14 mouse cellular contexts compared by ENCODE assay signal in the genomic region with DNA sequence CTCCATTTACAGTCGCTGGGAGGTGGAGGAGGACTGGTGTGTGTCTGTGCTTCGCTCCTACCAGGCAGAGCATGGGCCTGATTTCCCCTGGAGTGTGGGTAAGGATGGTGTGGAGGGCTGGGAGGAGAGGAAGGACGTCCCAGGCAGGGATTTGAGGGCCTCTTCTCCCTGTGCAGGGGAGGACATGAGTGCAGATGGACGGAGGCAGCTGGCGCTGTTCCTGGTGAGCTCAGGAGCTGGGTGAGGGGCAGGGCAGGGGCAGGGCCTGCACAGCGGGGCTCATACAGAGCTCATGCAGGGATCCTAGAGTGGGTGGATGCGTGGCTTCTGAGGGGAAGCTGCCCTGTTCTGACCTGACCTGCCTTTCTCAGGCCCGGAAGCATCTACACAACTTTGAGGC. TPM values are rescaled to one million over a fixed set of nuclear protein-coding genes. Genes with fewer than 3 reads are reported as not detected.
DNase-seq lines count a peak whose midpoint lies in the region; ATAC-seq and TF ChIP-seq lines count a peak whose summit lies in the region.
"Had no signal": no experiment of that assay in that cellular context is flagged by ENCODE, and none has a peak within 500 bp of the region (broad histone marks: within the 10 kb centered on the region; RNA-seq: fewer than 3 reads in every experiment).

No protein-coding gene starts in this region.

- no peak for DNase-seq in frontal cortex, postnatal 36 days (ENCODE audit: low spot score in 2 of 2)
- no peak for DNase-seq in kidney, postnatal 25 days
- DNase-seq in embryonic facial prominence, embryonic 10.5 days (ENCODE audit: low spot score): no peak
- no peak for DNase-seq in limb, embryonic 14.5 days (ENCODE audit: low spot score)
- no peak for DNase-seq in thymus, postnatal 10 days (ENCODE audit: low spot score in 2 of 2)
- DNase-seq: adrenal gland, postnatal 14 days; B cell, adult 2 months; forebrain, postnatal 0 days; gastrocnemius, postnatal 36 days; lung, embryonic 14.5 days had no signal

- no peak overlapping the region for H3K4me3 ChIP-seq in kidney, embryonic 16.5 days (ENCODE audit: low read length)
- H3K4me3 ChIP-seq in embryonic facial prominence, embryonic 10.5 days: peak overlapping the region; percentile 5; the same call in 1 of the 2 replicates
- H3K4me3 ChIP-seq in limb, embryonic 14.5 days (replicated peaks; ENCODE audit: low read length): no peak overlapping the region

- H3K27ac ChIP-seq in kidney, embryonic 16.5 days (ENCODE audit: low read length): peak overlapping the region; percentile 54
- no peak overlapping the region for H3K27ac ChIP-seq in embryonic facial prominence, embryonic 10.5 days (replicated peaks)
- H3K27ac ChIP-seq in limb, embryonic 14.5 days (replicated peaks; ENCODE audit: low read depth, low read length): no peak overlapping the region

- H3K9me3 ChIP-seq in kidney, embryonic 16.5 days (ENCODE audit: low read length): no peaks in the 10 kb centered on the region
- H3K9me3 ChIP-seq in embryonic facial prominence, embryonic 10.5 days: no peaks in the 10 kb centered on the region
- no peaks in the 10 kb centered on the region for H3K9me3 ChIP-seq in limb, embryonic 14.5 days (ENCODE audit: control insufficient read depth, low read length)

- peak overlapping the region; percentile 37; the same call in 1 of the 2 replicates for H3K9ac ChIP-seq in kidney, embryonic 16.5 days (replicated peaks; ENCODE audit: low read length)
- no peak overlapping the region for H3K9ac ChIP-seq in limb, embryonic 14.5 days (ENCODE audit: low read depth, low read length, severe bottlenecking)
- H3K9ac ChIP-seq: forebrain, postnatal 0 days; lung, embryonic 14.5 days had no signal

- no peaks in the 10 kb centered on the region for H3K27me3 ChIP-seq in kidney, embryonic 16.5 days (ENCODE audit: insufficient read depth, low read length)
- H3K27me3 ChIP-seq in embryonic facial prominence, embryonic 10.5 days (replicated peaks; ENCODE audit: low read depth, poor library complexity, severe bottlenecking): no peaks in the 10 kb centered on the region
- H3K27me3 ChIP-seq in limb, embryonic 14.5 days (ENCODE audit: control insufficient read depth, insufficient read depth, low read length): no peaks in the 10 kb centered on the region

- H3K4me2 ChIP-seq in kidney, embryonic 16.5 days (replicated peaks; ENCODE audit: low read depth, low read length): no peak overlapping the region
- H3K4me2 ChIP-seq in limb, embryonic 14.5 days (replicated peaks; ENCODE audit: low read depth, low read length, severe bottlenecking): no peak overlapping the region
- H3K4me2 ChIP-seq: lung, embryonic 14.5 days had no signal

- peaks cover 42% of the 10 kb centered on the region for H3K4me1 ChIP-seq in kidney, embryonic 16.5 days (ENCODE audit: insufficient read depth, low read length)
- H3K4me1 ChIP-seq in embryonic facial prominence, embryonic 10.5 days: peaks cover 13% of the 10 kb centered on the region
- H3K4me1 ChIP-seq in limb, embryonic 14.5 days (ENCODE audit: control insufficient read depth, insufficient read depth, low read length): 0 out of 2 replicates have a peak, but pooled peaks cover 2% of the 10 kb centered on the region

- ATAC-seq in frontal cortex, adult (ENCODE audit: low TSS enrichment): peak; percentile 35; the same call in 1 of the 2 replicates
- 0 out of 2 replicates have a peak, but pooled peaks have one; percentile 1 for ATAC-seq in kidney, embryonic 16.5 days (ENCODE audit: low FRiP score, low TSS enrichment)
- ATAC-seq in limb, embryonic 14.5 days (ENCODE audit: low FRiP score, low read depth): peak; percentile 30
- ATAC-seq: forebrain, postnatal 0 days had no signal

- TF ChIP-seq POLR2A in limb, embryonic 14.5 days (IDR thresholded peaks at IDR 0.05; ENCODE audit: borderline replicate concordance, extremely low read depth, insufficient read depth, insufficient read length): no peak

- H3K36me3 ChIP-seq in kidney, embryonic 16.5 days (ENCODE audit: insufficient read depth, low read length): peaks cover 49% of the 10 kb centered on the region
- H3K36me3 ChIP-seq in embryonic facial prominence, embryonic 10.5 days (replicated peaks): peaks cover 69% of the 10 kb centered on the region
- peaks cover 66% of the 10 kb centered on the region for H3K36me3 ChIP-seq in limb, embryonic 14.5 days (ENCODE audit: control insufficient read depth, insufficient read depth, low read length)

- 50% methylated on average over 8 of the region's 8 CpGs for WGBS in kidney, embryonic 16.5 days
- WGBS in embryonic facial prominence, embryonic 10.5 days: 76% methylated on average over 8 of the region's 8 CpGs
- 70% methylated on average over 7 of the region's 8 CpGs for WGBS in limb, embryonic 14.5 days

RNA-seq across cellular contexts. Expression of a gene that starts 5.8 kb away (rescaled TPM):
- not detected in 2 replicates for polyA plus RNA-seq in kidney, embryonic 16.5 days (2015; fragmentation: Nextera tagmentation; extraction: Ambion mirVana)
- not detected in 2 replicates for polyA plus RNA-seq in embryonic facial prominence, embryonic 10.5 days (2016; fragmentation: Nextera tagmentation; extraction: Ambion mirVana)
- polyA plus RNA-seq in limb, embryonic 14.5 days (2012; rRNA removed): not detected in 2 replicates
- polyA plus RNA-seq in limb, embryonic 14.5 days (2014; fragmentation: Nextera tagmentation; extraction: Ambion mirVana): not detected in 2 replicates
- polyA plus RNA-seq: cortical plate, adult 2 months; forebrain, postnatal 0 days; lung, embryonic 14.5 days had no signal

RNA-seq across cellular contexts. Expression of a gene that starts 12.9 kb away (rescaled TPM):
- polyA plus RNA-seq in kidney, embryonic 16.5 days (2015; fragmentation: Nextera tagmentation; extraction: Ambion mirVana): 0.89 and 1.5 TPM in 2 replicates
- 1.5 and 1.6 TPM in 2 replicates for polyA plus RNA-seq in embryonic facial prominence, embryonic 10.5 days (2016; fragmentation: Nextera tagmentation; extraction: Ambion mirVana)
- polyA plus RNA-seq in limb, embryonic 14.5 days (2012; rRNA removed): 2.1 and 3.5 TPM in 2 replicates
- polyA plus RNA-seq in limb, embryonic 14.5 days (2014; fragmentation: Nextera tagmentation; extraction: Ambion mirVana): 0.59 and 0.68 TPM in 2 replicates
- polyA plus RNA-seq: heart, postnatal 0 days had no signal

RNA-seq across cellular contexts. Expression of a gene that starts 13.2 kb away (rescaled TPM):
- 115 and 118 TPM in 2 replicates for polyA plus RNA-seq in kidney, embryonic 16.5 days (2015; fragmentation: Nextera tagmentation; extraction: Ambion mirVana)
- 59.4 and 60.0 TPM in 2 replicates for polyA plus RNA-seq in embryonic facial prominence, embryonic 10.5 days (2016; fragmentation: Nextera tagmentation; extraction: Ambion mirVana)
- 98.6 and 157 TPM in 2 replicates for polyA plus RNA-seq in limb, embryonic 14.5 days (2012; rRNA removed)
- polyA plus RNA-seq in limb, embryonic 14.5 days (2014; fragmentation: Nextera tagmentation; extraction: Ambion mirVana): 78.0 and 88.3 TPM in 2 replicates

RNA-seq across cellular contexts. Expression of a gene that starts 16.9 kb away (rescaled TPM):
- polyA plus RNA-seq in kidney, embryonic 16.5 days (2015; fragmentation: Nextera tagmentation; extraction: Ambion mirVana): 0.26 TPM in 1 of 2 replicates, not detected in the other
- polyA plus RNA-seq in embryonic facial prominence, embryonic 10.5 days (2016; fragmentation: Nextera tagmentation; extraction: Ambion mirVana): 0.51 and 0.62 TPM in 2 replicates
- 0.14 and 0.73 TPM in 2 replicates for polyA plus RNA-seq in limb, embryonic 14.5 days (2012; rRNA removed)
- polyA plus RNA-seq in limb, embryonic 14.5 days (2014; fragmentation: Nextera tagmentation; extraction: Ambion mirVana): 0.28 TPM in 1 of 2 replicates, not detected in the other
- polyA plus RNA-seq: forebrain, postnatal 0 days; heart, postnatal 0 days had no signal

RNA-seq across cellular contexts. Expression of a gene that starts 19.0 kb away (rescaled TPM):
- polyA plus RNA-seq in kidney, embryonic 16.5 days (2015; fragmentation: Nextera tagmentation; extraction: Ambion mirVana): 22.3 and 23.7 TPM in 2 replicates
- polyA plus RNA-seq in embryonic facial prominence, embryonic 10.5 days (2016; fragmentation: Nextera tagmentation; extraction: Ambion mirVana): 32.5 and 33.3 TPM in 2 replicates
- polyA plus RNA-seq in limb, embryonic 14.5 days (2012; rRNA removed): 13.6 and 15.1 TPM in 2 replicates
- polyA plus RNA-seq in limb, embryonic 14.5 days (2014; fragmentation: Nextera tagmentation; extraction: Ambion mirVana): 17.5 and 20.0 TPM in 2 replicates
